Mouse (Mus musculus) hindbrain, embryonic 12.5 days (tissue): ENCODE measurements at regions not wholly inside any gene's neighbourhood (a gene's known extent, or its start where the extent isn't known, plus 50 kb on each side); places are given as distances from the start of the nearest gene placed in this dataset.

Experiments used
- ATAC-seq: fragments of 200-750 bp; cut with Nextera tagmentation; 2 replicates; pipeline ENCODE4 v1.8.0; 2017; ENCODE audit warnings: moderate TSS enrichment; ENCODE audit not compliant: low FRiP score
- H3K27ac ChIP-seq: fragments of 300-500 bp; sonication (generic); 2 replicates; pipeline ENCODE4 v1.5.1; 2016; ENCODE audit warnings: mild to moderate bottlenecking
- H3K27me3 ChIP-seq: fragments of 300-500 bp; sonication (generic); 2 replicates; pipeline ENCODE4 v1.6.1; 2016; ENCODE audit warnings: mild to moderate bottlenecking
- H3K36me3 ChIP-seq: fragments of 300-500 bp; sonication (generic); 2 replicates; pipeline ENCODE4 v1.6.1; 2016; ENCODE audit warnings: mild to moderate bottlenecking
- H3K4me1 ChIP-seq: fragments of 300-500 bp; sonication (generic); 2 replicates; pipeline ENCODE4 v1.6.1; 2016
- H3K4me2 ChIP-seq: fragments of 300-500 bp; sonication (generic); replicated peaks from 2 replicates; pipeline ENCODE4 v1.6.1; 2016; ENCODE audit warnings: mild to moderate bottlenecking
- H3K4me3 ChIP-seq: fragments of 300-500 bp; sonication (generic); 2 replicates; pipeline ENCODE4 v1.5.1; 2016; ENCODE audit warnings: mild to moderate bottlenecking
- H3K9ac ChIP-seq: fragments of 300-500 bp; sonication (generic); 2 replicates; pipeline ENCODE4 v1.6.1; 2016; ENCODE audit warnings: mild to moderate bottlenecking, moderate library complexity
- H3K9me3 ChIP-seq: fragments of 300-500 bp; sonication (generic); replicated peaks from 2 replicates; pipeline ENCODE4 v1.6.1; 2016; ENCODE audit warnings: mild to moderate bottlenecking
- WGBS: fragments of 180-500 bp; shearing (Covaris S2); methylation state at CpG from one replicate; pipeline ENCODE4 v1.1.7; 2016; 5-methylcytosine and 5-hydroxymethylcytosine counted together

- no peaks in the 10 kb centered on the region for H3K4me1 ChIP-seq
- no peak overlapping the region for H3K27ac ChIP-seq
- no peak for ATAC-seq
- H3K36me3 ChIP-seq, result no peaks in the 10 kb centered on the region
- no peaks in the 10 kb centered on the region for H3K9me3 ChIP-seq
- H3K4me2 ChIP-seq, result no peak overlapping the region
- H3K27me3 ChIP-seq, result no peaks in the 10 kb centered on the region
- H3K4me3 ChIP-seq, result no peak overlapping the region
- no peak overlapping the region for H3K9ac ChIP-seq
These were observed 276.1 kb upstream of the 2610001J05Rik start for GRCm38 (mm10) chr6:14147370-14147769.

DNA sequence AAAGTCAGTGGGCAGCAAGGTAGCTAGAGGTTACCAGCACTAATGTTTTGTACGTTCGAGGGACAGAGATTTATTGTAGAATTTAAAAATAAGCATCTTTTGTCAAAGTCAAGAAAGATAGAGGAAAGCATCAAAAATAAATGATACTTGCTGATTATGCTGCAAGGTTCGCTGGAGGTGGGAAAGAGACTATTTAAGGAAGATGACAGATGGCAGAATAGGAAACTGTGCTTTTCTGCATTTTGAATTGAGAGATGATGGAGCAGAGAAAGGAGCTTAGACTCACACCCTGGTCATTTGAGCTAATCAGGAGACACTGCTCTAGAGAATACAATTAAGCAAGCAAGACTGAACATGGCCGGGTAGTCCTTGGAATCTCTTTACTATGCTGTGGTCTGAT lies 275.1 kb upstream of the 2610001J05Rik start:
- Histone ChIP-seq H3K27ac (no peak overlapping the region), H3K27me3 (no peaks in the 10 kb centered on the region), H3K4me2 (no peak overlapping the region), H3K9me3 (no peaks in the 10 kb centered on the region), H3K9ac (no peak overlapping the region), H3K4me3 (no peak overlapping the region), H3K36me3 (no peaks in the 10 kb centered on the region), H3K4me1 (no peaks in the 10 kb centered on the region)
- no peak for ATAC-seq
- 92% methylated on average over 4 of the region's 4 CpGs for WGBS

DNA sequence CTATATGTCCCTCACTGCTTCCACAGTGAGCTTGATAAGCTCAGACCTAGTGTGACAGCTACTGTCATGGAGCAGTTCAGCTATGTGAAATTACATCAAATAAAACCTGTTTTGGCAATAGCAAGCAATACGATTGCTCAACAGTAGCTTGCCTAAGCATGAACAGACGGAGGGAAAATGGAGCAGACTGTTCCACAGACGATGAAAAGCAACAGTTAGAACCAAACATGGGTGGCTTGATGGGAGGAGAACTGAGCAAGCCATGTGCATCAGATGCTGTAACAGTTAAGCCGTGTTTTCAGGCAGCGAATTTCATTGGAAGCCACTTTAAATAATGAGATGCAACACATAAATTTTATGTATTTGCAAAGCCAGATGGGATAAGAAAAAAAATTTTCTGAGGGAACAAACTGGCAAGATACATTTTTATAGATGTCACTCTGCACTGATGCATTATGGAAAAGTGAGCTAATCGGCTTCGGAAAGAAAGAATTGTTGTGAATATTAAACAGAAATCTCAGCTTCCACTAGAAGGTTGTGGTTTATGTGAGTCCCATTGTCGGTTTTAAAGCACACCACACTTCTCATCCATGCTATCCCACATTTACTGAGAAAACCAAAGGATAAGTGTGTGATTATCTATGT lies 270.9 kb upstream of the 2610001J05Rik start:
- H3K9me3 ChIP-seq, result no peaks in the 10 kb centered on the region
- no peak for ATAC-seq

DNA sequence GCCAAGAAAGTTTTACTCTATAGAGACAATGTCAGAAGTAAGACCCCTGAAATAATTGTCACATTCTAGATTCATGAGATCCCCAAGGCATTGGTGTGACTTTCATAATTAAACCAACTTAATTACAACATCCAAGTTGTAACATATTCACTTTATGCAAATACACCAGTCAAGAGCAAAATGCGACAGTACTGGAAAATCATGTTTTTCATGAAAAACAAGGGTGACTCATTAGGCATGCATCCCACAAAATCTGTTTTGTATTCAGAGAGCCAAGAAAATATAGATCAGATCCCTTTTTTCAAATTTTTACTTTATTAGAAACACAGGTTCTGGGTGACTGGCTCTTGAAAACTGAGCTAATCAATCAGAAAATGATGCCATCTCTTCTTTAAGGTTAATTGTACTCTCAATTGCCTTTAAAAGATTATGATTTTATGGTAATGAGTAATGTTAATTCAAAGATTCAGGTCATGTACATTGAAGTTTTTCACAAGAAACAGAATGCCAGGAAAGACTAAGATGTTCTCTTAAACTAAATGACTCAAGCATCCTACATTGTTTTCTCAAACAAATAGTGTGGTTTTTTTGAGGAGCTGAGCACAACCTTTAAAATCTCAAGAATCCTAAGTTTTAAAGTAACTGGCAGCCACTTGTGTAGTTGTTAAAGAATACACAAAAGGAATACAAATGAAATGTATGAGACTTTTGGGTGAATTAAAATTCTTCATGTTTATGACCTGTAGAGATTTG lies 259.2 kb upstream of the 2610001J05Rik start:
- no peaks in the 10 kb centered on the region for H3K4me1 ChIP-seq
- no peaks in the 10 kb centered on the region for H3K9me3 ChIP-seq
- H3K9ac ChIP-seq, result no peak overlapping the region
- 89% methylated on average over 1 of the region's 1 CpGs for WGBS
- no peaks in the 10 kb centered on the region for H3K27me3 ChIP-seq
- no peaks in the 10 kb centered on the region for H3K36me3 ChIP-seq
- no peak overlapping the region for H3K4me3 ChIP-seq
- ATAC-seq, result no peak
- no peak overlapping the region for H3K4me2 ChIP-seq
- no peak overlapping the region for H3K27ac ChIP-seq

More for the DNA sequence above, 270.9 kb upstream of the 2610001J05Rik start:
- WGBS, result 83% methylated on average over 8 of the region's 8 CpGs
- H3K27ac ChIP-seq, result no peak overlapping the region
- H3K4me3 ChIP-seq, result no peak overlapping the region
- no peak overlapping the region for H3K4me2 ChIP-seq
- no peaks in the 10 kb centered on the region for H3K4me1 ChIP-seq
- H3K9ac ChIP-seq, result no peak overlapping the region
- no peaks in the 10 kb centered on the region for H3K36me3 ChIP-seq
- H3K27me3 ChIP-seq, result no peaks in the 10 kb centered on the region

- H3K27ac ChIP-seq, result no peak overlapping the region
- no peak overlapping the region for H3K9ac ChIP-seq
- no peaks in the 10 kb centered on the region for H3K4me1 ChIP-seq
- H3K36me3 ChIP-seq, result no peaks in the 10 kb centered on the region
- ATAC-seq, result no peak
- H3K9me3 ChIP-seq, result no peaks in the 10 kb centered on the region
- H3K27me3 ChIP-seq, result no peaks in the 10 kb centered on the region
- H3K4me3 ChIP-seq, result no peak overlapping the region
- no peak overlapping the region for H3K4me2 ChIP-seq
These were observed 258.1 kb upstream of the 2610001J05Rik start for GRCm38 (mm10) chr6:14129394-14129793.

DNA sequence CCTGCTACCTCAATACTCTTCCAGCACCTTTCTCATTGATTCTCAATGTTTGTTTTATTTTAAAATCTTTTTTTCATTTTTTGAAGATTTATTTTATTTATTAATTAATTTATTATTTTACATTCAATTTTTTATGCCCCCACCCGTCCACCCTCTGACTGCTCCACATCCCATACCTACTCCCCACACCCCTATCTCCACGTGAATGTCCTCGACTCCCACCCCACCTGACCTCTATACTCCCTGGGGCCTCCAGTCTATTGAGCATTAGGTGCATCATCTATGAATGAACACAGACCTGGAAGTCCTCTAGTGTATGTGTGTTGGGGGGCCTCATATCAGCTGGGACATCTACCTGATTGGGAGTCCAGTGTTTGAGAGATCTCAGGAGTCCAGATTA lies 251.0 kb upstream of the 2610001J05Rik start:
- Histone ChIP-seq H3K9me3 (no peaks in the 10 kb centered on the region), H3K27ac (no peak overlapping the region), H3K4me2 (no peak overlapping the region), H3K4me1 (no peaks in the 10 kb centered on the region), H3K27me3 (no peaks in the 10 kb centered on the region), H3K36me3 (no peaks in the 10 kb centered on the region), H3K4me3 (no peak overlapping the region), H3K9ac (no peak overlapping the region)
- 89% methylated on average over 3 of the region's 3 CpGs for WGBS
- no peak for ATAC-seq

- Histone ChIP-seq H3K4me2 (no peak overlapping the region), H3K4me1 (no peaks in the 10 kb centered on the region), H3K27me3 (no peaks in the 10 kb centered on the region), H3K27ac (no peak overlapping the region), H3K9ac (no peak overlapping the region), H3K9me3 (no peaks in the 10 kb centered on the region), H3K36me3 (no peaks in the 10 kb centered on the region), H3K4me3 (no peak overlapping the region)
- no peak for ATAC-seq
- WGBS, result 95% methylated on average over 5 of the region's 5 CpGs
These were observed 250.2 kb upstream of the 2610001J05Rik start for GRCm38 (mm10) chr6:14121479-14121878.

DNA sequence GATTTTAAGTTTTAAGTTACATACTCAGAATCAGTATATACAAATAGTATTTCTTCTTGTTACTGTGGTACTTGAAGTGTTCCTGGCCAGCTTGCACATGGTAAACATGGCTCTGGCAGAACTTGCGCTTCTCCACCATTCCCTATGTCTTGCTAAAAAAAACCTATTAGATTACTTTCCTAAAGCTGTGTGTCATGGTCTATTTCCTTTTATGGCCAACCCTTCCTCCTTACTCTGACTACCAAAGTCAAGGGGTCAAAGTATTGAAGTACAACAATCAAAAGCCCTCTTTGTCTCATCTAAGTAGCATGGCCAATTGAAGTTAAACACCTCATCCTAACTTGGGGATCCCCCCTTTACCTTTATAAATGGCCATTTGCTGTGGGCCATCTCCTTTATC lies 223.6 kb upstream of the 2610001J05Rik start:
- H3K9ac ChIP-seq, result no peak overlapping the region
- 79% methylated on average over 1 of the region's 1 CpGs for WGBS
- no peaks in the 10 kb centered on the region for H3K4me1 ChIP-seq
- H3K4me2 ChIP-seq, result no peak overlapping the region
- no peaks in the 10 kb centered on the region for H3K9me3 ChIP-seq
- no peak overlapping the region for H3K4me3 ChIP-seq
- H3K36me3 ChIP-seq, result no peaks in the 10 kb centered on the region
- H3K27ac ChIP-seq, result no peak overlapping the region
- H3K27me3 ChIP-seq, result no peaks in the 10 kb centered on the region
- no peak for ATAC-seq

DNA sequence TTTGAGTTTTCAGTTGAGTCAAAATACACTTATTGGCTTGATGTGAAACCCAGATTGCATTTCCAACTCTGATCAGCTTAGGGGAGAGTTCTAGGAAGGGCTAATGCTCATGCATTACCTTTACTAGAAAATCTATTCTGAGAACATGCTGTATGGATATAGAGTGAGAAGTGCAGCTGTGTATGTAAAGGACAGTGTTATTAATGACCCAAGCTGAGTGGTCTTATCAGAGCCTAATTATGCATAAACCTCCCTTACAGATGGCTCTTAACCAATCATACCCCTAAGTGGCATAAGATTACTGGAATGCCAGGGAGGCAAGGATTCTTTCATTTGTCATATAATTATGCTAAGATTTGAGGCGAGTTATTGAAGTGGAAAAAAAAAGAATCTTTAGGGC lies 210.6 kb upstream of the 2610001J05Rik start:
- H3K9me3 ChIP-seq, result no peaks in the 10 kb centered on the region
- 61% methylated on average over 1 of the region's 1 CpGs for WGBS
- ATAC-seq, result no peak

DNA sequence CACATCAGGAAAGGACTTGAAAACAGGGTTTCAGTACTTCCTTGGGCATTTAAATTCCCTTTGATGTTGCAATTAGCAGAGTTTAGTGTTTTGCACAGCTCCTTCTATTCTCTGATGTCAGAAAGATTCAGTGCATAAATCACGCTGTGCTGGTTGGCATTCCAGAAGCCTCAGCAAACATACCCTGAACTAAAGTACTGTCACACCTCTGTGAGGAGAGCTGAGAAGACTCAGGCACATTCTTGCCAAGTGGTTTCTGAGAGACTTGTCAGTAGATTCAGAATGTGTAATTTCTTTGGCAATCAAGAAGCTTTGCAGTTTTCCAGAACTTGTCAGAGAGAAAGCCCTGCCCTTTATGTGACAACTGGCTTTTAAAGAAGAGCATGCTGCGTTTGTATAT lies 192.4 kb upstream of the 2610001J05Rik start:
- no peak overlapping the region for H3K4me2 ChIP-seq
- WGBS, result 81% methylated on average over 2 of the region's 2 CpGs
- H3K27me3 ChIP-seq, result no peaks in the 10 kb centered on the region
- no peak overlapping the region for H3K27ac ChIP-seq
- H3K9me3 ChIP-seq, result no peaks in the 10 kb centered on the region
- H3K4me3 ChIP-seq, result no peak overlapping the region
- no peak for ATAC-seq
- H3K4me1 ChIP-seq, result no peaks in the 10 kb centered on the region
- H3K9ac ChIP-seq, result no peak overlapping the region
- no peaks in the 10 kb centered on the region for H3K36me3 ChIP-seq

More for the DNA sequence above, 210.6 kb upstream of the 2610001J05Rik start:
- Histone ChIP-seq H3K4me3 (no peak overlapping the region), H3K4me1 (no peaks in the 10 kb centered on the region), H3K27ac (no peak overlapping the region), H3K27me3 (no peaks in the 10 kb centered on the region), H3K9ac (no peak overlapping the region), H3K36me3 (no peaks in the 10 kb centered on the region), H3K4me2 (no peak overlapping the region)

GRCm38 (mm10) chr6:14046560-14046959 lies 175.2 kb upstream of the 2610001J05Rik start:
- ATAC-seq, result no peak
- H3K4me3 ChIP-seq, result no peak overlapping the region

DNA sequence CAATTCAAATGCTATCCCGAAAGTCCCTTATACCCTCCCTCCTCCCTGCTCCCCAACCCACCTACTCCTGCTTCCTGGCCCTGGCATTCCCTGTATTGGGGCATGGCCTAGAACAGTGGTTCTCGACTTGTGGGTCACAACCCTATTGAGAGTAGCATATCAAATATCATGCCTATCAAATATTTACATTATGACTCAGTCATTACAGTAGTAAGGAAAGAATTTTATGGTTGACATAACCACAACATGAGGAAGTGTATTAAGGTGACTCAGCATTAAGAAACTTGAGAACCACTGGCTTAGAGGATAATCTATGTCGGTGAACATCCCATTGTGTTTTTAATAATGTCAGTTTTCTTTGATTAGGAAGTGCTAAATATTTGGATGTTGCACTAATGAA lies 173.3 kb upstream of the 2610001J05Rik start:
- Histone ChIP-seq H3K9me3 (no peaks in the 10 kb centered on the region), H3K4me3 (no peak overlapping the region), H3K4me1 (no peaks in the 10 kb centered on the region), H3K27ac (no peak overlapping the region), H3K4me2 (no peak overlapping the region), H3K27me3 (no peaks in the 10 kb centered on the region), H3K9ac (no peak overlapping the region), H3K36me3 (no peaks in the 10 kb centered on the region)
- no peak for ATAC-seq
- WGBS, result 86% methylated on average over 3 of the region's 3 CpGs

More at GRCm38 (mm10) chr6:14046560-14046959, 175.2 kb upstream of the 2610001J05Rik start:
- Histone ChIP-seq H3K27ac (no peak overlapping the region), H3K36me3 (no peaks in the 10 kb centered on the region), H3K4me1 (no peaks in the 10 kb centered on the region), H3K27me3 (no peaks in the 10 kb centered on the region), H3K4me2 (no peak overlapping the region), H3K9me3 (no peaks in the 10 kb centered on the region), H3K9ac (no peak overlapping the region)
- WGBS, result 87% methylated on average over 5 of the region's 5 CpGs

- Histone ChIP-seq H3K36me3 (no peaks in the 10 kb centered on the region), H3K27me3 (no peaks in the 10 kb centered on the region), H3K4me1 (no peaks in the 10 kb centered on the region), H3K9me3 (no peaks in the 10 kb centered on the region), H3K9ac (no peak overlapping the region), H3K4me3 (no peak overlapping the region), H3K27ac (no peak overlapping the region), H3K4me2 (no peak overlapping the region)
- 94% methylated on average over 2 of the region's 2 CpGs for WGBS
- ATAC-seq, result no peak
These were observed 154.6 kb upstream of the 2610001J05Rik start for GRCm38 (mm10) chr6:14025898-14026297.
